Mouse (Mus musculus): ENCODE measurements around the gene P3h4. TPM values are rescaled to one million over a fixed set of nuclear protein-coding genes. Genes with fewer than 3 reads are reported as not detected.
A peak's percentile ranks its signal among the peaks of the same experiment; 100 is the strongest.

Gene P3h4
- polyA plus RNA-seq (2015; fragmentation: Nextera tagmentation; extraction: Ambion mirVana): 3.4 and 4.6 TPM in 2 replicates

DNA sequence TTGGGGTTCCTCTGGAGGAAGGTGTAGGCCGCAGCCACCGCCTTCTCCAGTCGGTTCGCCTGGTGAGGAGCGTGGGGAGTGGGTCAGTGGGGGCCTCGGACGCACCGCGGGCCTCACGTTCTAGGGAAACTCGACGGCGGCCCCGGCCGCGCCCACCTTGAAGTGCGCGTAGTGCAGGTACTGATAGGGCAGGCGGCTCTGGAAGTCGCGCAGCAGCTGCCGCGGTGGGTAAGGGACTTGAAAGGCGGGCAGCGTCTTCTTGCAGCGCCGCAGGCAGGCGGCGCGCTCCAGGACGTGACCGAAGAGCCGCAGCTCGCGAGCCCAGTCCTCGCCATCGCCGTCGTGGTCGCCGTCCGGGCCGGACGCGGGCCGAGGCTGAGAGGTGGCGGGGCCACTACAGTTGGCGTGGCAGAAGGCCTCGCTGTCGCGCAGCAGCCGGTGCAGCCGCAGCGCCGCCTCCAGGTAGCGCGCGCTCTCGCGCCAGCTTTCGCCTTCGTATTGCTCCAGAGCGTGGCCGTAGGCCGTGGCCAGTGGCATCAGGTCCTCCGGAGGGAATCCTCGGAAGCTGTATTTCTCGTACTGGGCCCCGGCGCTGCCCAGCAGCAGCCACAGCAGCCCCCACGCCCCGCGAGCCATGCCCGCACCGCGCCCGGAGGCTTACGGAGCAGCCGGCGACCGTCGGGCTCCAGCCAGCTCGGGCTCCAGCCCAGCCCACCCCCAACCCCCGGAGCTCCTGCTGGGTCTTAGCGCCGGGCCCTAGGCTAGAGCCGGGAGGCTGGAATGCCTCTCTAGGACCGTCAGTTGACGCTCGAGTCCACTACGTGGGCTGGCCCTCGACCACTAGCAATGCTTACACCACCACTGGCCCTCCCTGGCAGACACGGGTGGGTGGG is at the start of gene P3h4:
P3h4 (minus strand) TSS at position 816 of the 893 bp plus-strand sequence.
- ATAC-seq: peak; percentile 90
- H3K9ac ChIP-seq (replicated peaks): peak within 1 kb of the TSS; percentile 66
- TF ChIP-seq EP300 (IDR thresholded peaks at IDR 0.05; ENCODE audit: low read depth) (no peak), CTCF (IDR thresholded peaks at IDR 0.05; ENCODE audit: low read depth) (peak; percentile 70)
- no peaks in the 10 kb centered on the region for H3K36me3 ChIP-seq (replicated peaks; ENCODE audit: insufficient read depth, low read length)
- peak within 1 kb of the TSS; percentile 82 for H3K4me2 ChIP-seq (ENCODE audit: low read depth, low read length)
- DNase-seq: peak; percentile 78
- no peaks in the 10 kb centered on the region for H3K9me3 ChIP-seq (ENCODE audit: low read length)
- H3K4me1 ChIP-seq (ENCODE audit: insufficient read depth): no peaks in the 10 kb centered on the region
- peak within 1 kb of the TSS; percentile 46 for H3K4me3 ChIP-seq (ENCODE audit: low read depth, low read length)
- peaks cover 34% of the 10 kb centered on the region for H3K27me3 ChIP-seq (ENCODE audit: insufficient read depth, low read length)
- H3K27ac ChIP-seq (ENCODE audit: low read depth): peak within 1 kb of the TSS; percentile 39; the same call in 1 of the 2 replicates
- WGBS (ENCODE audit: insufficient replicate concordance): 3% methylated on average over 81 of the region's 93 CpGs

GRCm38 (mm10) chr11:100462699-100463098 is 48.1 kb upstream of the P3h4 start:
- no peak for TF ChIP-seq CTCF (IDR thresholded peaks at IDR 0.05; ENCODE audit: low read depth)
- TF ChIP-seq EP300 (IDR thresholded peaks at IDR 0.05; ENCODE audit: low read depth): no peak
- no peak for DNase-seq

DNA sequence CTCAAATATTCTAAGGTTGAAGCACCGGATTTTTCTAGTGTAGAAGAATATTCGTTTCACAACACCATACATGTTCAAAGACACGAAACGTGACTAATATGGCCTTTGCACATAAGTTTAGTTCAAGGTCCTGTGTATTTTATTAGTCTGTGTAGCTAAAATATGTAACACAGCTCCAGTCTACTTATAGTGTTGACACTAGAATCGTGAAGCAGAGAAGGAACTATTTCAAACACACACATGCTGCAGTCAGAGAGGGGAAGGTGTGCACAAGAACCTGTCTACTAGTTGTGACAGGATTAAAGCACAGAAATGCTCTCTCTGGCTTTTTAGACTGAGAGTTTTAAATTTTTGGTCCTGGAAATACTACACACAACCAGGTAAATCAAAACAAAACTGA is 43.1 kb upstream of the P3h4 start:
- Histone ChIP-seq H3K9ac (replicated peaks) (no peak overlapping the region), H3K27me3 (ENCODE audit: insufficient read depth, low read length) (no peaks in the 10 kb centered on the region), H3K4me3 (ENCODE audit: low read depth, low read length) (no peak overlapping the region), H3K36me3 (replicated peaks; ENCODE audit: insufficient read depth, low read length) (peaks cover 12% of the 10 kb centered on the region; the same call in 1 of the 2 replicates), H3K9me3 (ENCODE audit: low read length) (no peaks in the 10 kb centered on the region), H3K27ac (ENCODE audit: low read depth) (no peak overlapping the region), H3K4me2 (ENCODE audit: low read depth, low read length) (no peak overlapping the region), H3K4me1 (ENCODE audit: insufficient read depth) (no peaks in the 10 kb centered on the region)
- DNase-seq (no peak), ATAC-seq (no peak)
- TF ChIP-seq EP300 (IDR thresholded peaks at IDR 0.05; ENCODE audit: low read depth) (no peak), CTCF (IDR thresholded peaks at IDR 0.05; ENCODE audit: low read depth) (no peak)
- WGBS (ENCODE audit: insufficient replicate concordance): 75% methylated on average over 5 of the region's 5 CpGs

More at GRCm38 (mm10) chr11:100462699-100463098, 48.1 kb upstream of the P3h4 start:
- Histone ChIP-seq H3K4me3 (ENCODE audit: low read depth, low read length) (no peak overlapping the region), H3K36me3 (replicated peaks; ENCODE audit: insufficient read depth, low read length) (peaks cover 16% of the 10 kb centered on the region), H3K4me1 (ENCODE audit: insufficient read depth) (no peaks in the 10 kb centered on the region), H3K9me3 (ENCODE audit: low read length) (no peaks in the 10 kb centered on the region), H3K27ac (ENCODE audit: low read depth) (no peak overlapping the region), H3K9ac (replicated peaks) (no peak overlapping the region), H3K27me3 (ENCODE audit: insufficient read depth, low read length) (no peaks in the 10 kb centered on the region), H3K4me2 (ENCODE audit: low read depth, low read length) (no peak overlapping the region)
- WGBS (ENCODE audit: insufficient replicate concordance): 92% methylated on average over 10 of the region's 10 CpGs
- no peak for ATAC-seq

DNA sequence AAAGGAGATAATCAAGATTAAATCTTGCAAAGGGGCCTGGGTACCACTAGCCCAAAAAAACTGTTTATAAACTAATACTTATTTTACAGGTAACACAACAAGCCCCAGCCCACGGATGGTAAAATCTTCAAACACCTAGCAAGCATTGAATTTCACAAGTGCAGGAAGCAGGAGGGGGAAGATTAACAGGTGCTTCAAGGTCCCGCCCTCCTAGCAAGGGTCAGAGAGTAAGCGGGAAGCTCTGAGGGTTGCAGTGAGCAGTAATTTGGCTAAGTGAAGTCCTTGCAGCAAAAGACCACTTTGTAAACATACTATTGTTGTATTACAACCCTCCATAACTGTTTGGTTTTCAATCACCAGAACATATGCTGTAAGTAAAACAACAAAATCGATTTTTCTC is 42.6 kb upstream of the P3h4 start:
- 78% methylated on average over 4 of the region's 4 CpGs for WGBS (ENCODE audit: insufficient replicate concordance)
- Histone ChIP-seq H3K4me3 (ENCODE audit: low read depth, low read length) (no peak overlapping the region), H3K9me3 (ENCODE audit: low read length) (no peaks in the 10 kb centered on the region), H3K27me3 (ENCODE audit: insufficient read depth, low read length) (no peaks in the 10 kb centered on the region), H3K9ac (replicated peaks) (no peak overlapping the region), H3K4me2 (ENCODE audit: low read depth, low read length) (no peak overlapping the region), H3K27ac (ENCODE audit: low read depth) (no peak overlapping the region), H3K4me1 (ENCODE audit: insufficient read depth) (no peaks in the 10 kb centered on the region), H3K36me3 (replicated peaks; ENCODE audit: insufficient read depth, low read length) (peaks cover 11% of the 10 kb centered on the region; the same call in 1 of the 2 replicates)
- DNase-seq: no peak
- ATAC-seq: no peak
- TF ChIP-seq EP300 (IDR thresholded peaks at IDR 0.05; ENCODE audit: low read depth) (no peak), CTCF (IDR thresholded peaks at IDR 0.05; ENCODE audit: low read depth) (no peak)

GRCm38 (mm10) chr11:100442625-100443024 is 28.0 kb upstream of the P3h4 start:
- H3K27me3 ChIP-seq (ENCODE audit: insufficient read depth, low read length): no peaks in the 10 kb centered on the region
- no peaks in the 10 kb centered on the region for H3K9me3 ChIP-seq (ENCODE audit: low read length)
- H3K9ac ChIP-seq (replicated peaks): no peak overlapping the region

GRCm38 (mm10) chr11:100441797-100442196 is 27.2 kb upstream of the P3h4 start, which contains the start of the genes Nt5c3b and Klhl10:
TSS of gene Nt5c3b (minus strand) at chr11:100441808.
TSS of gene Klhl10 (plus strand) at chr11:100441917.
- 77% methylated on average over 8 of the region's 8 CpGs for WGBS (ENCODE audit: insufficient replicate concordance)
- no peak within 1 kb of the TSS for H3K27ac ChIP-seq (ENCODE audit: low read depth)
- no peaks in the 10 kb centered on the region for H3K36me3 ChIP-seq (replicated peaks; ENCODE audit: insufficient read depth, low read length)
- H3K9me3 ChIP-seq (ENCODE audit: low read length): no peaks in the 10 kb centered on the region
- TF ChIP-seq CTCF (IDR thresholded peaks at IDR 0.05; ENCODE audit: low read depth) (no peak), EP300 (IDR thresholded peaks at IDR 0.05; ENCODE audit: low read depth) (no peak)
- DNase-seq: no peak
- no peak for ATAC-seq
- H3K4me3 ChIP-seq (ENCODE audit: low read depth, low read length): peak within 1 kb of the TSS; percentile 62
- H3K9ac ChIP-seq (replicated peaks): peak within 1 kb of the TSS; percentile 67
- peaks cover 12% of the 10 kb centered on the region for H3K4me1 ChIP-seq (ENCODE audit: insufficient read depth)
- no peaks in the 10 kb centered on the region for H3K27me3 ChIP-seq (ENCODE audit: insufficient read depth, low read length)
- H3K4me2 ChIP-seq (ENCODE audit: low read depth, low read length): peak within 1 kb of the TSS; percentile 90

More at GRCm38 (mm10) chr11:100442625-100443024, 28.0 kb upstream of the P3h4 start:
- H3K36me3 ChIP-seq (replicated peaks; ENCODE audit: insufficient read depth, low read length): no peaks in the 10 kb centered on the region
- TF ChIP-seq CTCF (IDR thresholded peaks at IDR 0.05; ENCODE audit: low read depth) (no peak), EP300 (IDR thresholded peaks at IDR 0.05; ENCODE audit: low read depth) (no peak)
- H3K4me2 ChIP-seq (ENCODE audit: low read depth, low read length): no peak overlapping the region
- DNase-seq (no peak), ATAC-seq (no peak)
- no peak overlapping the region for H3K4me3 ChIP-seq (ENCODE audit: low read depth, low read length)
- peaks cover 12% of the 10 kb centered on the region for H3K4me1 ChIP-seq (ENCODE audit: insufficient read depth)
- 81% methylated on average over 6 of the region's 6 CpGs for WGBS (ENCODE audit: insufficient replicate concordance)
- no peak overlapping the region for H3K27ac ChIP-seq (ENCODE audit: low read depth)

All from liver, postnatal 0 days (tissue).